Mouse (Mus musculus) hindbrain, embryonic 16.5 days (tissue): Measurements from ENCODE around the gene Capn11. TPM values are rescaled to one million over a fixed set of nuclear protein-coding genes. Genes with fewer than 3 reads are reported as not detected.

Source experiments
- ATAC-seq: fragments of 200-750 bp; cut with Nextera tagmentation; 2 replicates; pipeline ENCODE4 v1.8.0; 2017; ENCODE audit warnings: moderate TSS enrichment, moderate library complexity
- H3K27ac ChIP-seq: fragments of 300-500 bp; sonication (generic); 2 replicates; pipeline ENCODE4 v1.5.1; 2014; ENCODE audit warnings: low read depth, mild to moderate bottlenecking, control low read depth, low read length, moderate library complexity
- H3K27me3 ChIP-seq: fragments of 300-500 bp; sonication (generic); replicated peaks from 2 replicates; pipeline ENCODE4 v1.6.1; 2014; ENCODE audit warnings: low read length; ENCODE audit not compliant: control insufficient read depth, insufficient read depth
- H3K36me3 ChIP-seq: fragments of 300-500 bp; sonication (generic); 2 replicates; pipeline ENCODE4 v1.6.1; 2014; ENCODE audit warnings: mild to moderate bottlenecking, low read length, moderate library complexity, mixed read lengths; ENCODE audit not compliant: control insufficient read depth, insufficient read depth
- H3K4me1 ChIP-seq: fragments of 300-500 bp; sonication (generic); 2 replicates; pipeline ENCODE4 v1.6.1; 2014; ENCODE audit warnings: low read depth, low read length; ENCODE audit not compliant: control insufficient read depth, insufficient read depth
- H3K4me2 ChIP-seq: fragments of 300-500 bp; sonication (generic); 2 replicates; pipeline ENCODE4 v1.6.1; 2014; ENCODE audit warnings: mild to moderate bottlenecking, low read length, control low read depth, moderate library complexity
- H3K4me3 ChIP-seq: fragments of 300-500 bp; sonication (generic); 2 replicates; pipeline ENCODE4 v1.5.1; 2014; ENCODE audit warnings: mild to moderate bottlenecking, low read length, control low read depth, moderate library complexity
- H3K9ac ChIP-seq: fragments of 300-500 bp; sonication (generic); 2 replicates; pipeline ENCODE4 v1.6.1; 2014; ENCODE audit warnings: low read depth, mild to moderate bottlenecking, control low read depth, low read length, moderate library complexity
- H3K9me3 ChIP-seq: fragments of 300-500 bp; sonication (generic); 2 replicates; pipeline ENCODE4 v1.6.1; 2014; ENCODE audit warnings: mild to moderate bottlenecking, low read length, moderate library complexity; ENCODE audit not compliant: control insufficient read depth
- WGBS: fragments of 180-500 bp; shearing (Covaris S2); extraction: QIAGEN DNeasy Blood & Tissue Kit; methylation state at CpG from one replicate; pipeline ENCODE4 v1.1.7; 2014; 5-methylcytosine and 5-hydroxymethylcytosine counted together
- polyA plus RNA-seq: library from polyadenylated mRNA; unstranded; fragments of >200 nt; fragmentation: Nextera tagmentation; extraction: Ambion mirVana; gene quantifications from 2 replicates; pipeline ENCODE4 v1.2.1, GENCODE M21; 2015

Capn11 gene
- polyA plus RNA-seq, result 0.75 and 0.79 TPM in 2 replicates

- Histone ChIP-seq H3K27me3 (no peaks in the 10 kb centered on the region), H3K4me2 (no peak within 1 kb of the TSS), H3K4me3 (no peak within 1 kb of the TSS), H3K4me1 (peaks cover 3% of the 10 kb centered on the region; the same call in 1 of the 2 replicates), H3K36me3 (peaks cover 11% of the 10 kb centered on the region; the same call in 1 of the 2 replicates), H3K9me3 (no peaks in the 10 kb centered on the region), H3K9ac (no peak within 1 kb of the TSS), H3K27ac (no peak within 1 kb of the TSS)
- 85% methylated on average over 4 of the region's 4 CpGs for WGBS
- ATAC-seq, result no peak
Measured at GRCm38 (mm10) chr17:45659225-45659624, at the start of gene Capn11. Gene Capn11, minus strand, starts transcription at chr17:45659325.

- Histone ChIP-seq H3K9me3 (no peaks in the 10 kb centered on the region), H3K4me3 (no peak overlapping the region), H3K4me2 (no peak overlapping the region), H3K4me1 (no peaks in the 10 kb centered on the region), H3K9ac (no peak overlapping the region), H3K27ac (no peak overlapping the region), H3K27me3 (no peaks in the 10 kb centered on the region), H3K36me3 (no peaks in the 10 kb centered on the region)
- WGBS, result 84% methylated on average over 8 of the region's 8 CpGs
- ATAC-seq, result no peak
Measured at GRCm38 (mm10) chr17:45708179-45708578, 49.1 kb upstream of the Capn11 start.

GRCm38 (mm10) chr17:45707376-45707775 is 48.3 kb upstream of the Capn11 start:
- H3K9me3 ChIP-seq, result no peaks in the 10 kb centered on the region
- H3K4me3 ChIP-seq, result no peak overlapping the region
- ATAC-seq, result no peak
- H3K27me3 ChIP-seq, result no peaks in the 10 kb centered on the region
- H3K27ac ChIP-seq, result no peak overlapping the region
- WGBS, result 41% methylated on average over 3 of the region's 3 CpGs
- H3K4me1 ChIP-seq, result no peaks in the 10 kb centered on the region
- no peak overlapping the region for H3K9ac ChIP-seq
- no peak overlapping the region for H3K4me2 ChIP-seq
- no peaks in the 10 kb centered on the region for H3K36me3 ChIP-seq

GRCm38 (mm10) chr17:45706796-45707195 is 47.7 kb upstream of the Capn11 start:
- H3K27ac ChIP-seq, result no peak overlapping the region
- H3K9ac ChIP-seq, result no peak overlapping the region
- H3K27me3 ChIP-seq, result no peaks in the 10 kb centered on the region
- ATAC-seq, result no peak
- no peaks in the 10 kb centered on the region for H3K9me3 ChIP-seq
- 70% methylated on average over 5 of the region's 5 CpGs for WGBS
- no peaks in the 10 kb centered on the region for H3K4me1 ChIP-seq
- no peak overlapping the region for H3K4me3 ChIP-seq
- H3K36me3 ChIP-seq, result no peaks in the 10 kb centered on the region
- no peak overlapping the region for H3K4me2 ChIP-seq

GRCm38 (mm10) chr17:45703187-45703586 is 44.1 kb upstream of the Capn11 start:
- no peak for ATAC-seq
- no peak overlapping the region for H3K4me3 ChIP-seq
- no peak overlapping the region for H3K4me2 ChIP-seq
- 0 out of 2 replicates have a peak, but pooled peaks cover 3% of the 10 kb centered on the region for H3K36me3 ChIP-seq
- H3K9me3 ChIP-seq, result no peaks in the 10 kb centered on the region
- no peaks in the 10 kb centered on the region for H3K4me1 ChIP-seq
- 62% methylated on average over 7 of the region's 7 CpGs for WGBS
- no peak overlapping the region for H3K27ac ChIP-seq
- H3K27me3 ChIP-seq, result no peaks in the 10 kb centered on the region
- no peak overlapping the region for H3K9ac ChIP-seq

- Histone ChIP-seq H3K36me3 (0 out of 2 replicates have a peak, but pooled peaks cover 3% of the 10 kb centered on the region), H3K4me1 (no peaks in the 10 kb centered on the region), H3K4me2 (no peak overlapping the region), H3K9me3 (no peaks in the 10 kb centered on the region), H3K27me3 (no peaks in the 10 kb centered on the region), H3K9ac (no peak overlapping the region), H3K4me3 (no peak overlapping the region), H3K27ac (no peak overlapping the region)
- 60% methylated on average over 4 of the region's 4 CpGs for WGBS
- no peak for ATAC-seq
Measured at GRCm38 (mm10) chr17:45702254-45702653, 43.1 kb upstream of the Capn11 start.

GRCm38 (mm10) chr17:45701236-45701591 is 42.1 kb upstream of the Capn11 start:
- Histone ChIP-seq H3K9ac (no peak overlapping the region), H3K27me3 (no peaks in the 10 kb centered on the region), H3K27ac (no peak overlapping the region), H3K36me3 (0 out of 2 replicates have a peak, but pooled peaks cover 3% of the 10 kb centered on the region), H3K4me3 (no peak overlapping the region), H3K4me1 (no peaks in the 10 kb centered on the region), H3K9me3 (no peaks in the 10 kb centered on the region), H3K4me2 (no peak overlapping the region)
- WGBS, result 73% methylated on average over 9 of the region's 9 CpGs
- ATAC-seq, result no peak

- 58% methylated on average over 9 of the region's 16 CpGs for WGBS
- no peak overlapping the region for H3K9ac ChIP-seq
Measured at GRCm38 (mm10) chr17:45700496-45701235, 41.5 kb upstream of the Capn11 start.

GRCm38 (mm10) chr17:45699039-45699740 is 40.1 kb upstream of the Capn11 start:
- Histone ChIP-seq H3K27ac (no peak overlapping the region), H3K36me3 (0 out of 2 replicates have a peak, but pooled peaks cover 3% of the 10 kb centered on the region), H3K9me3 (no peaks in the 10 kb centered on the region), H3K4me3 (no peak overlapping the region), H3K27me3 (no peaks in the 10 kb centered on the region), H3K4me2 (no peak overlapping the region), H3K4me1 (no peaks in the 10 kb centered on the region), H3K9ac (no peak overlapping the region)
- 90% methylated on average over 3 of the region's 3 CpGs for WGBS
- ATAC-seq, result no peak

More at GRCm38 (mm10) chr17:45700496-45701235, 41.5 kb upstream of the Capn11 start:
- Histone ChIP-seq H3K4me2 (no peak overlapping the region), H3K27me3 (no peaks in the 10 kb centered on the region), H3K27ac (no peak overlapping the region), H3K4me1 (no peaks in the 10 kb centered on the region), H3K9me3 (no peaks in the 10 kb centered on the region), H3K36me3 (0 out of 2 replicates have a peak, but pooled peaks cover 3% of the 10 kb centered on the region), H3K4me3 (no peak overlapping the region)
- ATAC-seq, result no peak
